Mouse (Mus musculus) limb, embryonic 11.5 days (tissue): ENCODE data around the gene Nobox. TPM values are rescaled to one million over a fixed set of nuclear protein-coding genes. Genes with fewer than 3 reads are reported as not detected.

Source experiments
- ATAC-seq: fragments of 200-750 bp; cut with Nextera tagmentation; 2 replicates; pipeline ENCODE4 v1.8.0; 2017; ENCODE audit warnings: low read depth; ENCODE audit not compliant: insufficient number of reproducible peaks, low FRiP score, low TSS enrichment
- DNase-seq: peaks from one replicate; pipeline ENCODE4 v3.0.0-alpha.2; 2015; ENCODE audit warnings: low spot score
- H3K27ac ChIP-seq: fragments of 300-500 bp; sonication (generic); replicated peaks from 2 replicates; pipeline ENCODE4 v1.5.1; 2014; ENCODE audit warnings: low read depth, mild to moderate bottlenecking, low read length
- H3K27me3 ChIP-seq: fragments of 300-500 bp; sonication (generic); 2 replicates; pipeline ENCODE4 v1.6.1; 2014; ENCODE audit warnings: mild to moderate bottlenecking, low read length, mixed read lengths; ENCODE audit not compliant: control insufficient read depth, insufficient read depth
- H3K36me3 ChIP-seq: fragments of 300-500 bp; sonication (generic); 2 replicates; pipeline ENCODE4 v1.6.1; 2014; ENCODE audit warnings: mild to moderate bottlenecking, low read length, moderate library complexity, mixed read lengths; ENCODE audit not compliant: control insufficient read depth, insufficient read depth
- H3K4me1 ChIP-seq: fragments of 300-500 bp; sonication (generic); 2 replicates; pipeline ENCODE4 v1.6.1; 2014; ENCODE audit warnings: low read length, mixed read lengths; ENCODE audit not compliant: control insufficient read depth, insufficient read depth
- H3K4me2 ChIP-seq: fragments of 300-500 bp; sonication (generic); 2 replicates; pipeline ENCODE4 v1.6.1; 2014; ENCODE audit warnings: low read depth, mild to moderate bottlenecking, moderate library complexity; ENCODE audit not compliant: severe bottlenecking
- H3K4me3 ChIP-seq: fragments of 300-500 bp; sonication (generic); 2 replicates; pipeline ENCODE4 v1.5.1; 2014; ENCODE audit warnings: low read depth, low read length
- H3K9ac ChIP-seq: fragments of 300-500 bp; sonication (generic); 2 replicates; pipeline ENCODE4 v1.6.1; 2014; ENCODE audit warnings: mild to moderate bottlenecking, low read length
- H3K9me3 ChIP-seq: fragments of 300-500 bp; sonication (generic); 2 replicates; pipeline ENCODE4 v1.6.1; 2016; ENCODE audit warnings: low read length; ENCODE audit not compliant: control insufficient read depth
- WGBS: fragments of 180-500 bp; shearing (Covaris S2); extraction: QIAGEN DNeasy Blood & Tissue Kit; methylation state at CpG from one replicate; pipeline ENCODE4 v1.1.7; 2014; 5-methylcytosine and 5-hydroxymethylcytosine counted together
- polyA plus RNA-seq: library from polyadenylated mRNA; unstranded; fragments of >200 nt; fragmentation: Nextera tagmentation; extraction: Ambion mirVana; gene quantifications from 2 replicates; pipeline ENCODE4 v1.2.1, GENCODE M21; 2014

The Nobox gene
- not detected in 2 replicates for polyA plus RNA-seq

DNA sequence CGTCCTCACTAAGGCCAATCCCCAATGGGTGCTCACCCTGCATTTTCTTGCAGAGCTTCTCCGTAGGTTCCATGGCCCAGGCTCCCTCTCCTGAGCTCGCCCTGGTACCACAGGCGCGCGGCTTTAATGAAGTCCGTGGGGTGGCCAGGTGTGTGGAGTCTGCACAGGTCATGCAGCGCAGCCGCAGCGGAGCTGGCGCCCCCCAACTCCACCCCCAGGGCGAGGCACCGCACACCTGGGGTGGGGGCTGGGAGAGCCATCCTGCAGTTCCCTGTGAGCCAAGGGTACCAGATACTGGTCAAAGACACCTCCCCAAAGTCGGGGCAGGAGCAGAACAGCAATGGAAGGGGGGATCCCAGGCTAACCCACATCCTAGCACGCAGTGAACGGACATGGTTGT is at the start of gene Nobox:
Gene Nobox (minus strand): TSS at position 101 of the 400 bp plus-strand sequence.
- Histone ChIP-seq H3K27ac (no peak within 1 kb of the TSS), H3K27me3 (no peaks in the 10 kb centered on the region), H3K4me1 (no peaks in the 10 kb centered on the region), H3K9ac (no peak within 1 kb of the TSS), H3K4me2 (no peak within 1 kb of the TSS), H3K4me3 (no peak within 1 kb of the TSS), H3K9me3 (no peaks in the 10 kb centered on the region), H3K36me3 (no peaks in the 10 kb centered on the region)
- WGBS = 59% methylated on average over 16 of the region's 16 CpGs
- ATAC-seq = 0 out of 2 replicates have a peak, but pooled peaks have one; percentile 21
- DNase-seq = no peak

DNA sequence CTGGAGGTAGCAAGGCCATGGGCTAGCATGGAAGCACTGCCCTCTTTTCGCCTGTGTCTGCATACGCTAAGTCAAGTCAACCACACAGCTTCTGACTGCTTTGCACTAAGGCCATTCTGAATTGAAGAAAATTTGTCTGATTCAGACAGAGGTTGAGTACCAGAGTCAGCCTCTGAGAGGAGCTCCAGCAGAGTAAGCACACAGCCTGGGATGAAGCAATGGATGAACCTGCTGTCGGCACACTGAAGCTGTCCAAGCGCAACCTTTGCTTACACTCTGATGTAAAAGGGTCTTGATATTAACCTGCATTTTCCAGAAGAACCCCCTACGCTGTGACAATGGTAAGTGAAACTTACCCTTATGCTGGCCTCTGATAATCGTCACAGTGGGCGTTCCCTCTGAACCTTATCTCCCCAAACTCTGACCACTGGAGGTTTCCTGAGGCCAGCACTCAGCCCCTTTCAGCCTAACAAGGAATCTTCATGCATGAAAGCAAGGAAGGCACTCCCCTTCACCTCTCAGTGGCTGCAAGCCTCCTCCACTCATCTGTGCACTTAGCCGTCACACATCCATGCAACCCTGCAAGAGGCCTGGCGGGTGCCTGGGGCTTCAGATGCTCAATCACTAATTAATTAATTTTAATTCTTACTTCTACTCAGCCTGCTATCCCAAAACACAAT is 45.3 kb upstream of the Nobox start:
- no peak overlapping the region for H3K27ac ChIP-seq
- ATAC-seq (no peak), DNase-seq (no peak)
- H3K4me3 ChIP-seq = no peak overlapping the region
- 82% methylated on average over 9 of the region's 9 CpGs for WGBS
- H3K4me2 ChIP-seq = no peak overlapping the region
- H3K4me1 ChIP-seq = no peaks in the 10 kb centered on the region
- no peaks in the 10 kb centered on the region for H3K9me3 ChIP-seq
- no peaks in the 10 kb centered on the region for H3K36me3 ChIP-seq
- no peaks in the 10 kb centered on the region for H3K27me3 ChIP-seq
- H3K9ac ChIP-seq = no peak overlapping the region

DNA sequence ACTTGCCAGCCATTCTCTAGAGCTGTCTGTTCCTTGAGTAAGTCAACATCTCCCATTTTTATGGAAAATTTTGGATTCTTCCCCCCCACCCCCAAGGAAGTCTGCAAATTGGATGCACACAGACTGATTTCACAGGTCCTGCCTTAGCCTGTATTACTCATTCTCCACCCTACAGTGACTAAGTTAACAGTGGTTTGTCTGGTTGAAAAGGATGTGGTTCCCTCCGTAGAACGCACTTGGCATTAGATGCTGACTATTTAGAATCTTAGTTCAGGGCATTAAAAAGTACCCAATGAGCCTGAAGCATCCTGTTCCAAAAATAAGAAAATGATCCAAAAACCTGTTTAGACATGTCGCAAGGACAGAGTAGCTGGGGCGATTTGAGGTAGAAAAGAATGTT is 44.1 kb upstream of the Nobox start:
- no peaks in the 10 kb centered on the region for H3K27me3 ChIP-seq
- H3K4me1 ChIP-seq = no peaks in the 10 kb centered on the region
- 91% methylated on average over 4 of the region's 4 CpGs for WGBS
- H3K36me3 ChIP-seq = no peaks in the 10 kb centered on the region
- no peak for ATAC-seq
- H3K4me3 ChIP-seq = no peak overlapping the region
- no peak overlapping the region for H3K4me2 ChIP-seq
- H3K9me3 ChIP-seq = no peaks in the 10 kb centered on the region
- DNase-seq = no peak
- no peak overlapping the region for H3K27ac ChIP-seq
- no peak overlapping the region for H3K9ac ChIP-seq

DNA sequence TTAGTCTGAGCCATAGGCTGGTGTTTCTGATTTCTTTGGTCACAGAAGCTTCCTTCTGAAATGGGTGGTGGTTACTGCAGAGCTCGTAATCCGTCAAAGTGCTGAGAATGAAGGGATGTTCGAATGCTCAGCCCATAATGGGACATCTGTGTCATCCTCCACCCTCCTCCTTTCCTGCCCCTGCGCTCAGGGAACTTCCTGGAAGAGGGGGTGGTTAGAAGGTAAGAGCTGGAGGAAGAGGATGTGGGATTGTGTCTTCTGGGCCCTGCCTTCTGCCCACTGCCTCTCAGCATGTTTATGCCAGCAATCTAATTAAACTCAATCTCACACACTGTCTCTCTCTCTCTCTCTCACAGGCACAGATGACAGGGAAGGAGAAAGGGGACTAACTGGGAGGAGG is 39.7 kb upstream of the Nobox start:
- H3K9ac ChIP-seq = no peak overlapping the region

DNA sequence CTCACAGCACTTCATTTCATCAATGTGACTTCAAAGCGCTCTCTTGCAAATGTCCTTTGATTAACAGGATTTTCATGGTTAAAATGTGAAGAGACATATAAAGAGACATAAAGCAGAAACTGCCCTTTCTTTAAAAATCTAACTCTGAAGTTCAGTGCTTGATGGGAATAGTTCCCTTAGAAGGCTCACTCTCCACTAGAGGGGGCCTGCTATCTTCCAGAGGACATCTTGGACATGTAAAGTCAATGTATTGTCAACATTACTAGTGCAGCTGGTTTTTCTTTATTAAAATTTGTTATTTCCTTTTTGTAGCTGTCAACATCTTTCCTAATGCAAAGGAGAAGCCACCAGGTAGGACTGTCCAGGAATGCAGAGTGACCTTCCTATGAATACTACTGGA is 38.3 kb upstream of the Nobox start:
- no peaks in the 10 kb centered on the region for H3K36me3 ChIP-seq
- WGBS = 95% methylated on average over 1 of the region's 1 CpGs
- ATAC-seq (no peak), DNase-seq (no peak)
- H3K27ac ChIP-seq = no peak overlapping the region
- no peaks in the 10 kb centered on the region for H3K9me3 ChIP-seq
- H3K4me2 ChIP-seq = no peak overlapping the region
- H3K4me3 ChIP-seq = no peak overlapping the region
- no peaks in the 10 kb centered on the region for H3K27me3 ChIP-seq
- no peaks in the 10 kb centered on the region for H3K4me1 ChIP-seq
- no peak overlapping the region for H3K9ac ChIP-seq

More for the DNA sequence above, 39.7 kb upstream of the Nobox start:
- H3K4me3 ChIP-seq = no peak overlapping the region
- H3K36me3 ChIP-seq = no peaks in the 10 kb centered on the region
- H3K4me1 ChIP-seq = no peaks in the 10 kb centered on the region
- H3K27me3 ChIP-seq = no peaks in the 10 kb centered on the region
- ATAC-seq (no peak), DNase-seq (no peak)
- WGBS = 78% methylated on average over 4 of the region's 4 CpGs
- H3K4me2 ChIP-seq = no peak overlapping the region
- no peak overlapping the region for H3K27ac ChIP-seq
- no peaks in the 10 kb centered on the region for H3K9me3 ChIP-seq

DNA sequence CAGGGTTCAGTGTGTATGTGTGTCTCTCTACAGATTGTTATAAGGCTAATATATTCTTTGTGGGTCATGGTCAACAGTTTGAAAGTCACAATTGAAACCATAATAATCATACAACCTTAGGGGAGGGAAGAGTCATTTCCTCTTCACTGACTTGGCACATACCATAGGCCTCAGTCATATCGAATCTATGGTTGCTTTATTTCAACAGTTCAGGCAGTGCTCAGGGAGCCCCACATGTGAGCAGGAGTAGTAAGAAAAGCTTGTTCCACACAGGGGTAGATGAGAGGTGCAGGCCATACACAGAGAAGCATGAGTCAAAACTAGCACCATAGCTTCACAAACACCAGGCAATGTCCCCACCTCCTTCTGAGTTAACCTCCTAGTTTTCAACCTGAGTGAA is 33.7 kb upstream of the Nobox start:
- H3K27ac ChIP-seq = no peak overlapping the region
- no peaks in the 10 kb centered on the region for H3K9me3 ChIP-seq
- H3K4me2 ChIP-seq = no peak overlapping the region
- WGBS = 91% methylated on average over 1 of the region's 1 CpGs
- H3K4me3 ChIP-seq = no peak overlapping the region
- no peak for DNase-seq
- ATAC-seq = no peak
- no peaks in the 10 kb centered on the region for H3K27me3 ChIP-seq
- no peaks in the 10 kb centered on the region for H3K4me1 ChIP-seq
- no peak overlapping the region for H3K9ac ChIP-seq
- no peaks in the 10 kb centered on the region for H3K36me3 ChIP-seq

DNA sequence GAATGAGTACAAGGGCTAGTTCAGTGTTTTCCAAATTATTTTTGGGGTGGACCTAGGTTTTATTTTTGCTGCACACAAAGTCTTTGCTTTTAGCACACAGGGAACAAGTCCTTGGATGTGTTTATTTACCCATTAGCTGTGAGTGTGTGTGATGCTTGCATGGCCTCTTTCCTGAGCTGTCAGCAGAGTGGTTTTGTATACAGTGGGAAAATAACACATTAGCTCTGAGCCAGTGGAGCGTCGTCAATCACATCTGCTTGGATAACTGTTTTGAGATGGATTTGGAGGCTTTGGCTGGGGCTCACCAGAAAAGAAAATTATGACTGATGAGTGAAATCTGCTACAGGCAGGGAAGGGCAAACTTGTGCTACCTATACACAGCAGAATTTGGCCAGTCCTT is 33.0 kb upstream of the Nobox start:
- Histone ChIP-seq H3K27me3 (no peaks in the 10 kb centered on the region), H3K4me3 (no peak overlapping the region), H3K9me3 (no peaks in the 10 kb centered on the region), H3K4me2 (no peak overlapping the region), H3K27ac (no peak overlapping the region), H3K4me1 (no peaks in the 10 kb centered on the region), H3K9ac (no peak overlapping the region), H3K36me3 (no peaks in the 10 kb centered on the region)
- ATAC-seq = no peak
- 73% methylated on average over 2 of the region's 2 CpGs for WGBS
- no peak for DNase-seq

DNA sequence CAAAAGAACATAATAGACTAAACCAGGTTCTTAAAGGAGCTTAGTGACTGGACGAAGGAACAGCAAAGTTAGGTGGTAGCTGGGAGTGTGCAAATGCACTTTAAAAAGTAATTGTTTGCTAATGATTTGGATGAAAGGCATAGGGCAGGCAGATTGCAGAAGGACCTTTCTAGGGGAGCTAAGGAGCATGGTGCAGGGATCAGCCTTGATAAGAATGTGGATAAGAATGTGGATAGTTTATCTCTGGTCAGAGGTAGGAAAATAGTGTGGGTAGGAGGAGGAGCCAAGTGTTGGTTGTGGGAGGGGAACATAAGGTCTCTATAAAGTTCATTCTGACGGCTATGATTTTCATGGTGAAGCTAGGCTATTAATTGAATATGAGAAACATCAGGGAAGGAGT is 29.4 kb upstream of the Nobox start:
- no peak overlapping the region for H3K27ac ChIP-seq
- H3K27me3 ChIP-seq = no peaks in the 10 kb centered on the region
- ATAC-seq (no peak), DNase-seq (no peak)
- no peak overlapping the region for H3K4me3 ChIP-seq
- 70% methylated on average over 2 of the region's 2 CpGs for WGBS
- H3K36me3 ChIP-seq = no peaks in the 10 kb centered on the region
- no peak overlapping the region for H3K9ac ChIP-seq
- no peaks in the 10 kb centered on the region for H3K9me3 ChIP-seq
- no peaks in the 10 kb centered on the region for H3K4me1 ChIP-seq
- no peak overlapping the region for H3K4me2 ChIP-seq

DNA sequence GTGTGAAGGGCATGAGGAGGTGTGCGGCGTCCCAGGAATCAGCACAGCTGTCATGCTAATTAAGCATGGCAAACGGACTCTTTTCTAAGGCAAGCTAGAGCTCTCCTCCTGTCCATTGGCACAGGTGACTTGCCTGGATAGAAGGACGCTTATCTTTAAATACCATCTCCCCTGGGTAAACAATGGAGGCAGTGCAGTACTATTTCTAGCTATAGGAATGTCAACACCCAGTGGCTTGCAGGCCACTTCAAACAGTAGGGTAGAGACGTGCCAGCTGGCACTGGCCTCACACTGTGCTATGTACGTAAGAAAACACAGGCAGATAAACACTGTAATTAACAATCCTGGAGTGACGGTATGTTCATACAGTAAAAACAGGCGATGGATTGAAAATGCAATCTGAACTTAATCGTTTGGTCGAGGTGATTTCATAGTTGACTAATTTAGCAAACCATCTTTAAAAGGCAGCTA is 28.2 kb upstream of the Nobox start:
- H3K4me2 ChIP-seq = no peak overlapping the region
- H3K4me1 ChIP-seq = no peaks in the 10 kb centered on the region
- no peaks in the 10 kb centered on the region for H3K27me3 ChIP-seq
- ATAC-seq (no peak), DNase-seq (no peak)
- no peak overlapping the region for H3K9ac ChIP-seq
- no peak overlapping the region for H3K27ac ChIP-seq
- WGBS = 57% methylated on average over 10 of the region's 10 CpGs
- no peaks in the 10 kb centered on the region for H3K36me3 ChIP-seq
- H3K9me3 ChIP-seq = no peaks in the 10 kb centered on the region
- H3K4me3 ChIP-seq = no peak overlapping the region
